Mouse (Mus musculus) urinary bladder, postnatal 25 days (tissue): ENCODE measurements around the gene Creb3l2.
A peak's percentile ranks its signal among the peaks of the same experiment; 100 is the strongest.

Experiments used
- DNase-seq: peaks from one replicate; pipeline ENCODE4 v3.0.0; 2022; ENCODE audit warnings: low spot score

The Creb3l2 gene

GRCm38 (mm10) chr6:37371341-37371740 is 70.6 kb downstream of the Creb3l2 start:
- no peak for DNase-seq

GRCm38 (mm10) chr6:37370566-37370965 is 71.4 kb downstream of the Creb3l2 start:
- no peak for DNase-seq

- no peak for DNase-seq
Observed at GRCm38 (mm10) chr6:37369750-37370149, 72.2 kb downstream of the Creb3l2 start.

GRCm38 (mm10) chr6:37368281-37368680 is 73.7 kb downstream of the Creb3l2 start:
- no peak for DNase-seq

- DNase-seq: no peak
Observed at GRCm38 (mm10) chr6:37366991-37367390, 75.0 kb downstream of the Creb3l2 start.

- DNase-seq: no peak
Observed at GRCm38 (mm10) chr6:37365179-37365578, 76.8 kb downstream of the Creb3l2 start.

GRCm38 (mm10) chr6:37364361-37364760 is 77.6 kb downstream of the Creb3l2 start:
- DNase-seq: no peak

- no peak for DNase-seq
Observed at GRCm38 (mm10) chr6:37360813-37361385, 81.0 kb downstream of the Creb3l2 start.

GRCm38 (mm10) chr6:37354449-37355179 is 87.3 kb downstream of the Creb3l2 start:
- DNase-seq: peak; percentile 62

GRCm38 (mm10) chr6:37353616-37354015 is 88.3 kb downstream of the Creb3l2 start:
- no peak for DNase-seq

GRCm38 (mm10) chr6:37351731-37352380 is 90.1 kb downstream of the Creb3l2 start:
- peak; percentile 50 for DNase-seq

GRCm38 (mm10) chr6:37350315-37350714 is 91.6 kb downstream of the Creb3l2 start:
- DNase-seq: no peak

- no peak for DNase-seq
Observed at GRCm38 (mm10) chr6:37347606-37348005, 94.3 kb downstream of the Creb3l2 start.

GRCm38 (mm10) chr6:37338055-37338454 is 103.9 kb downstream of the Creb3l2 start:
- DNase-seq: no peak

- no peak for DNase-seq
Observed at GRCm38 (mm10) chr6:37336831-37337260, 105.1 kb downstream of the Creb3l2 start.

- no peak for DNase-seq
Observed at GRCm38 (mm10) chr6:37336381-37336780, 105.6 kb downstream of the Creb3l2 start.

- DNase-seq: no peak
Observed at GRCm38 (mm10) chr6:37332846-37333245, 109.1 kb downstream of the Creb3l2 start.

- DNase-seq: no peak
Observed at GRCm38 (mm10) chr6:37329901-37330864, 111.8 kb downstream of the Creb3l2 start.

- DNase-seq: no peak
Observed at GRCm38 (mm10) chr6:37329376-37329775, 112.6 kb downstream of the Creb3l2 start.

GRCm38 (mm10) chr6:37328671-37329070 is 113.3 kb downstream of the Creb3l2 start:
- no peak for DNase-seq

- no peak for DNase-seq
Observed at GRCm38 (mm10) chr6:37327519-37327918, 114.4 kb downstream of the Creb3l2 start.

- no peak for DNase-seq
Observed at GRCm38 (mm10) chr6:37326603-37326955, 115.4 kb downstream of the Creb3l2 start.
